26 mouse cellular contexts compared by ENCODE assay signal in the genomic region with DNA sequence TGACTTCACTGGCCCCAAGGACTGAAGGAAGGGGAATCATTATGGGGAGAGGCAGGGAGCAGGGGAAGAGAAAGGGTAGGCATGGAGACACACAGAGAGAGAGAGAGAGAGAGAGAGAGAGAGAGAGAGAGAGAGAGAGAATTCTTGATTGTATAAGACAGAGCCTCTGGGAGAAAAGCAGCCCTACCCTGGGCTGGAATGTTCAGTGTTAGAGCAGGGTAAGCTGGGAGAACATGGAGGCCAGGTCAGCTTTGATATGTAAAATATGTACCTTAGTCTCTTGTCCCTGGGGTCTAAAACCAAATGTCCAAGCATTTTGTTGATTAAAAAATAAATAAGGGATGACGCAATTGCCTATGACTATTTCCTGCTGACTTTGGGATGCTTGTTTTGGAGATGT.
"Had no signal": no experiment of that assay in that cellular context is flagged by ENCODE, and none has a peak within 500 bp of the region (broad histone marks: within the 10 kb centered on the region; RNA-seq: fewer than 3 reads in every experiment).

No protein-coding gene starts in this region.

- H3K9me3 ChIP-seq: heart, embryonic 10.5 days; heart, embryonic 13.5 days; heart, embryonic 15.5 days; hindbrain, embryonic 13.5 days; hindbrain, embryonic 15.5 days; kidney, embryonic 15.5 days; limb, embryonic 13.5 days; limb, embryonic 15.5 days; liver, embryonic 12.5 days had no signal

- H3K4me3 ChIP-seq: heart, embryonic 10.5 days; heart, embryonic 13.5 days; heart, embryonic 15.5 days; hindbrain, embryonic 13.5 days; hindbrain, embryonic 15.5 days; kidney, embryonic 15.5 days; left cerebral cortex, adult 2 months; limb, embryonic 13.5 days; limb, embryonic 15.5 days; liver, embryonic 12.5 days had no signal

- H3K4me1 ChIP-seq: heart, embryonic 10.5 days; heart, embryonic 15.5 days; kidney, embryonic 15.5 days; liver, embryonic 12.5 days had no signal

- H3K27ac ChIP-seq: heart, embryonic 10.5 days; heart, embryonic 13.5 days; heart, embryonic 15.5 days; hindbrain, embryonic 13.5 days; hindbrain, embryonic 15.5 days; hindbrain, postnatal 0 days; kidney, embryonic 15.5 days; kidney, postnatal 0 days; left cerebral cortex, adult 2 months; limb, embryonic 13.5 days; limb, embryonic 15.5 days; liver, embryonic 12.5 days; liver, embryonic 14.5 days had no signal

- H3K36me3 ChIP-seq: heart, embryonic 10.5 days; heart, embryonic 13.5 days; heart, embryonic 15.5 days; hindbrain, embryonic 13.5 days; hindbrain, embryonic 15.5 days; kidney, embryonic 15.5 days; limb, embryonic 13.5 days; limb, embryonic 15.5 days; liver, embryonic 12.5 days had no signal

- H3K9ac ChIP-seq: heart, embryonic 13.5 days; heart, embryonic 15.5 days; hindbrain, embryonic 13.5 days; hindbrain, embryonic 15.5 days; kidney, embryonic 15.5 days; limb, embryonic 13.5 days; limb, embryonic 15.5 days; liver, embryonic 12.5 days; liver, embryonic 14.5 days had no signal

- H3K27me3 ChIP-seq: heart, embryonic 13.5 days; heart, embryonic 15.5 days; hindbrain, embryonic 13.5 days; hindbrain, embryonic 15.5 days; kidney, embryonic 15.5 days; limb, embryonic 13.5 days; limb, embryonic 15.5 days; liver, embryonic 12.5 days had no signal

- ATAC-seq: hindbrain, postnatal 0 days; intestine, embryonic 16.5 days; liver, embryonic 12.5 days had no signal

- DNase-seq: gastrocnemius, postnatal 14 days; gastrocnemius, postnatal 36 days; heart, adult 18-20 months; heart, postnatal 14 days; heart, postnatal 36 days; kidney, adult 11 months; kidney, adult 2 months; kidney, adult 9 months; kidney, postnatal 14 days; kidney, postnatal 36 days; layer of hippocampus, adult 9-11 months; left cerebral cortex, postnatal 4 days had no signal

- H3K4me2 ChIP-seq: heart, embryonic 13.5 days; heart, embryonic 15.5 days; hindbrain, embryonic 13.5 days; hindbrain, embryonic 15.5 days; kidney, embryonic 15.5 days; limb, embryonic 13.5 days; limb, embryonic 15.5 days; liver, embryonic 12.5 days had no signal
